In the genomic region with DNA sequence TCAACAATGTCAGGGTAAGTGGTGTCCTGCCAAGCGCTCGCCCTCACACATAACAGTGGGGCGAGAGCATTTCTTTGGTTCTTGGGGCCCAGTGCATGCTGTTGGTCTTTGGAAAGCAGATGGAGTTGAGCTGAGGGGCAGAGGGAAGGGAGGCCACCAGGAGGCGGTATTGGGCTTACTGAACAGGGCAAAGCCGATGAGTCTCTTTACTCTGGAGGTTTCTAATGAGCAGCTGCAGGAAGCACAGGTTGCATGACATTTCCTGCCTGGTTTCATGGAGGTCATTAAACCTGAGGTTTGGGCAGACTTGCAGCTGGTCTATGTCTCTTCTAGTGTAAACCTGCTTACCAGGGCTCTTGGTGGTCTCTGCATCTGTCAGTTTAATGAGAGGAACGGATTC, we compare ENCODE assay signal across 8 mouse cellular contexts. TPM values are rescaled to one million over a fixed set of nuclear protein-coding genes. Genes with fewer than 3 reads are reported as not detected.
DNase-seq lines count a peak whose midpoint lies in the region; ATAC-seq lines count a peak whose summit lies in the region.

No protein-coding gene starts in this region.

- H3K27me3 ChIP-seq in kidney, embryonic 16.5 days (ENCODE audit: insufficient read depth, low read length): no peaks in the 10 kb centered on the region

- H3K4me2 ChIP-seq in kidney, embryonic 16.5 days (replicated peaks; ENCODE audit: low read depth, low read length): no peak overlapping the region

- H3K27ac ChIP-seq in kidney, embryonic 16.5 days (ENCODE audit: low read length): no peak overlapping the region

- peaks cover 65% of the 10 kb centered on the region for H3K36me3 ChIP-seq in kidney, embryonic 16.5 days (ENCODE audit: insufficient read depth, low read length)

- ATAC-seq in frontal cortex, adult (ENCODE audit: low TSS enrichment): no peak
- peak; percentile 44; the same call in 1 of the 2 replicates for ATAC-seq in kidney, embryonic 16.5 days (ENCODE audit: low FRiP score, low TSS enrichment)
- ATAC-seq in megakaryocyte, adult 5-6 weeks (ENCODE audit: poor library complexity, severe bottlenecking): peak; percentile 92

- no peak overlapping the region for H3K9ac ChIP-seq in kidney, embryonic 16.5 days (replicated peaks; ENCODE audit: low read length)

- H3K9me3 ChIP-seq in kidney, embryonic 16.5 days (ENCODE audit: low read length): no peaks in the 10 kb centered on the region

- peak; percentile 27 to 31 for DNase-seq in frontal cortex, postnatal 25 days (ENCODE audit: low spot score in 2 of 2)
- peak; percentile 66 for DNase-seq in right cerebral cortex, postnatal 4 days
- no peak for DNase-seq in right cerebral cortex, postnatal 10 days (ENCODE audit: low spot score in 2 of 2)
- peak; percentile 70 for DNase-seq in embryo, embryonic 10 days (ENCODE audit: low spot score)
- peak; percentile 85 for DNase-seq in thymus, postnatal 14 days

- 67% methylated on average over 6 of the region's 6 CpGs for WGBS in kidney, embryonic 16.5 days

- H3K4me3 ChIP-seq in kidney, embryonic 16.5 days (ENCODE audit: low read length): no peak overlapping the region

- no peaks in the 10 kb centered on the region for H3K4me1 ChIP-seq in kidney, embryonic 16.5 days (ENCODE audit: insufficient read depth, low read length)

RNA-seq across cellular contexts. Expression of gene Naxd, which starts 9.5 kb away (rescaled TPM):
- 125 and 132 TPM in 2 replicates for polyA plus RNA-seq in kidney, embryonic 16.5 days (2015; fragmentation: Nextera tagmentation; extraction: Ambion mirVana)
- 39.8 and 53.9 TPM in 2 replicates for total RNA-seq in megakaryocyte, adult 5-6 weeks (2015)
- 45.7 and 58.1 TPM in 2 replicates for total RNA-seq in megakaryocyte, adult 5-6 weeks (2017)

RNA-seq across cellular contexts. Expression of gene Rab20, which starts 28.3 kb away (rescaled TPM):
- polyA plus RNA-seq in kidney, embryonic 16.5 days (2015; fragmentation: Nextera tagmentation; extraction: Ambion mirVana): 30.6 and 37.3 TPM in 2 replicates
- total RNA-seq in megakaryocyte, adult 5-6 weeks (2015): 2.5 and 3.5 TPM in 2 replicates
- 3.3 and 7.7 TPM in 2 replicates for total RNA-seq in megakaryocyte, adult 5-6 weeks (2017)

RNA-seq across cellular contexts. Expression of gene Cars2, which starts 43.8 kb away (rescaled TPM):
- 27.0 and 27.3 TPM in 2 replicates for polyA plus RNA-seq in kidney, embryonic 16.5 days (2015; fragmentation: Nextera tagmentation; extraction: Ambion mirVana)
- total RNA-seq in megakaryocyte, adult 5-6 weeks (2015): 17.2 and 20.7 TPM in 2 replicates
- total RNA-seq in megakaryocyte, adult 5-6 weeks (2017): 23.3 and 25.5 TPM in 2 replicates

RNA-seq across cellular contexts. Expression of gene Ing1, which starts 48.6 kb away (rescaled TPM):
- polyA plus RNA-seq in kidney, embryonic 16.5 days (2015; fragmentation: Nextera tagmentation; extraction: Ambion mirVana): 34.0 and 37.9 TPM in 2 replicates
- total RNA-seq in megakaryocyte, adult 5-6 weeks (2015): 42.5 and 42.9 TPM in 2 replicates
- total RNA-seq in megakaryocyte, adult 5-6 weeks (2017): 47.4 and 55.3 TPM in 2 replicates

Comparison
In these comparisons a context has a peak if more than half of its experiments do, and no peak if none do; other contexts are left out.
1. DNase-seq: peak in frontal cortex, postnatal 25 days (2 of 2), right cerebral cortex, postnatal 4 days (single experiment), embryo, embryonic 10 days (single experiment) and thymus, postnatal 14 days (single experiment); none in right cerebral cortex, postnatal 10 days (0 of 2).